Mouse (Mus musculus) embryonic facial prominence, embryonic 13.5 days (tissue): ENCODE measurements around the gene Cdk14. TPM values are rescaled to one million over a fixed set of nuclear protein-coding genes. Genes with fewer than 3 reads are reported as not detected.
"Not testable (repeated sequence)": the region's sequence is repeated elsewhere in the genome, so short reads cannot be mapped to it uniquely, and the experiment has no call there.

Source experiments
- ATAC-seq: fragments of 200-750 bp; cut with Nextera tagmentation; 2 replicates; pipeline ENCODE4 v1.8.0; 2017; ENCODE audit warnings: low read depth; ENCODE audit not compliant: insufficient number of reproducible peaks, insufficient read depth, low FRiP score, low TSS enrichment
- H3K27ac ChIP-seq: fragments of 300-500 bp; sonication (generic); 2 replicates; pipeline ENCODE4 v1.5.1; 2015; ENCODE audit warnings: moderate library complexity, mild to moderate bottlenecking, inconsistent platforms
- H3K27me3 ChIP-seq: fragments of 300-500 bp; sonication (generic); 2 replicates; pipeline ENCODE4 v1.6.1; 2015; ENCODE audit warnings: mild to moderate bottlenecking, inconsistent platforms
- H3K36me3 ChIP-seq: fragments of 300-500 bp; sonication (generic); 2 replicates; pipeline ENCODE4 v1.6.1; 2015; ENCODE audit warnings: mild to moderate bottlenecking, inconsistent platforms
- H3K4me1 ChIP-seq: fragments of 300-500 bp; sonication (generic); 2 replicates; pipeline ENCODE4 v1.6.1; 2015; ENCODE audit warnings: inconsistent platforms
- H3K4me2 ChIP-seq: fragments of 300-500 bp; sonication (generic); 2 replicates; pipeline ENCODE4 v1.6.1; 2015; ENCODE audit warnings: moderate library complexity, mild to moderate bottlenecking, inconsistent platforms
- H3K4me3 ChIP-seq: fragments of 300-500 bp; sonication (generic); 2 replicates; pipeline ENCODE4 v1.5.1; 2015; ENCODE audit warnings: mild to moderate bottlenecking, inconsistent platforms
- H3K9ac ChIP-seq: fragments of 300-500 bp; sonication (generic); 2 replicates; pipeline ENCODE4 v1.6.1; 2015; ENCODE audit warnings: mild to moderate bottlenecking, inconsistent platforms
- H3K9me3 ChIP-seq: fragments of 300-500 bp; sonication (generic); 2 replicates; pipeline ENCODE4 v1.6.1; 2016; ENCODE audit warnings: inconsistent platforms
- WGBS: fragments of 180-500 bp; shearing (Covaris S2); methylation state at CpG from one replicate; pipeline ENCODE4 v1.1.7; 2015; ENCODE audit warnings: mixed read lengths; 5-methylcytosine and 5-hydroxymethylcytosine counted together
- polyA plus RNA-seq: library from polyadenylated mRNA; unstranded; fragments of >200 nt; fragmentation: Nextera tagmentation; extraction: Ambion mirVana; gene quantifications from 2 replicates; pipeline ENCODE4 v1.2.1, GENCODE M21; 2015

The Cdk14 gene
- polyA plus RNA-seq, 1 experiment from 2014 or later = 24.5 TPM

GRCm38 (mm10) chr5:5342410-5343137 is 77.5 kb downstream of the Cdk14 start:
- Histone ChIP-seq H3K4me2 (peak overlapping the region; percentile 28), H3K9me3 (no peaks in the 10 kb centered on the region), H3K4me1 (peaks cover 28% of the 10 kb centered on the region), H3K36me3 (no peaks in the 10 kb centered on the region), H3K27ac (peak overlapping the region; percentile 48), H3K27me3 (no peaks in the 10 kb centered on the region), H3K9ac (0 out of 2 replicates have a peak overlapping the region, but pooled peaks have one; percentile 36), H3K4me3 (no peak overlapping the region)
- 29% methylated on average over 11 of the region's 11 CpGs for WGBS
- 0 out of 2 replicates have a peak, but pooled peaks have one; percentile 62 for ATAC-seq

DNA sequence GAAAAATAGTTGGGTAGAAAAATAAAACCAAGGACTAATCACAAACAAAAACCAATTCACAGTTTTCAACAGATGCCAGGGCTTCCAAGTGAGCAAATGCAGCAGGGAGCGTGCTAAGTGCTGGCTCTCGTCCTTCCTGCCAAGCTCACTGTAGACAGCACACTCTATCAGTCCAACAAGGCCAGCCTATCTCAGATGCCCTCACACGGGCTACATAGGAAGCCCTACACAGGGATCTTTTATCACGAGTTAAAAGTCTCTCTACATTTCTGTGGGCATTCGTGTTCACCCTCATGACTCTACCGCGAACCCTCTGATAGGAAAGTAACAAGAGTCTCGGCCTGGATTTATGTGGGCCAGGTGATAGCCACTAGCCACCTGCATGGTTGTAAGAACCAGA is 78.5 kb downstream of the Cdk14 start:
- Histone ChIP-seq H3K4me2 (no peak overlapping the region), H3K9ac (no peak overlapping the region), H3K9me3 (no peaks in the 10 kb centered on the region), H3K36me3 (no peaks in the 10 kb centered on the region), H3K27ac (no peak overlapping the region), H3K4me1 (peaks cover 28% of the 10 kb centered on the region), H3K27me3 (no peaks in the 10 kb centered on the region), H3K4me3 (no peak overlapping the region)
- WGBS = 85% methylated on average over 8 of the region's 8 CpGs
- no peak for ATAC-seq

GRCm38 (mm10) chr5:5333916-5334315 is 86.2 kb downstream of the Cdk14 start:
- 69% methylated on average over 8 of the region's 8 CpGs for WGBS

GRCm38 (mm10) chr5:5330926-5331460 is 89.1 kb downstream of the Cdk14 start:
- Histone ChIP-seq H3K27me3 (no peaks in the 10 kb centered on the region), H3K4me2 (no peak overlapping the region), H3K9me3 (no peaks in the 10 kb centered on the region), H3K36me3 (0 out of 2 replicates have a peak, but pooled peaks cover 5% of the 10 kb centered on the region), H3K4me1 (no peaks in the 10 kb centered on the region), H3K9ac (no peak overlapping the region), H3K27ac (no peak overlapping the region), H3K4me3 (no peak overlapping the region)
- ATAC-seq = no peak
- 73% methylated on average over 10 of the region's 10 CpGs for WGBS

More at GRCm38 (mm10) chr5:5333916-5334315, 86.2 kb downstream of the Cdk14 start:
- Histone ChIP-seq H3K9me3 (no peaks in the 10 kb centered on the region), H3K27ac (no peak overlapping the region), H3K27me3 (no peaks in the 10 kb centered on the region), H3K36me3 (no peaks in the 10 kb centered on the region), H3K9ac (no peak overlapping the region), H3K4me1 (no peaks in the 10 kb centered on the region), H3K4me2 (no peak overlapping the region), H3K4me3 (no peak overlapping the region)
- no peak for ATAC-seq

DNA sequence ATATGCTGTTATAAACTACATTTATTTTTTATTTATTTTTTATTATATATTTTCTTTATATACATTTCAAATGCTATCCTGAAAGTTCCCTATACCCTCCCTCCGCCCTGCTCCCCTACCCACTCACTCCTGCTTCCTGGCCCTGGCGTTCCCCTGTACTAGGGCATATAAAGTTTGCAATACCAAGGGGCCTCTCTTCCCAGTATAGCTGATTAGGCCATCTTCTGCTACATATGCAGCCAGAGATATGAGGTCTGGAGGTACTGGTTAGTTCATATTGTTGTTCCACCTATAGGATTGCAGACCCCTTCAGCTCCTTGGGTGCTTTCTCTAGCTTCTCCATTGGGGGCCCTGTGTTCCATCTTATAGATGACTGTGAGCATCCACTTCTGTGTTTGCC is 91.1 kb downstream of the Cdk14 start:
- not testable (repeated sequence) for H3K4me2 ChIP-seq, H3K27me3 ChIP-seq, H3K9ac ChIP-seq, H3K4me1 ChIP-seq, H3K9me3 ChIP-seq, H3K36me3 ChIP-seq, H3K4me3 ChIP-seq, ATAC-seq, H3K27ac ChIP-seq
- 93% methylated on average over 2 of the region's 2 CpGs for WGBS

DNA sequence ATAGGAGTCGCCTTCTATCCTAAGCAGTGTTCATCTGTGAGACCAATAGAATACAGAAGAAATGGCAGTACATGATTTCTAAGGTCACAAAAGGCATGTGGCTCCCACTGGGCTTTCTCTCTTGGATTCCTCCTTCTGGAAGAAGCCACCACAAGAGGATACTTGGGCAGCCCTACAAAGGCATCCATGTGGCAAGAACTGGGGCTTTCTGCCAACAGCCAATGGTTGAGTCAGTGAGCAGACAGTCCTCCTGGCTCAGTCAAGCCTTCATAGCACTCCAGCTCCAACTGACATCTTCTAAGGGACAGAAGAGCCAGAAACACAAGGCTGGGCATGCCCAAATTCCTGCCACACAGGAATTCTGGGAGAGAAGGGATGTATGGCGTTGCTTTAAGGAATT is 93.4 kb downstream of the Cdk14 start:
- no peak overlapping the region for H3K27ac ChIP-seq

GRCm38 (mm10) chr5:5322699-5323098 is 97.4 kb downstream of the Cdk14 start:
- no peak overlapping the region for H3K4me3 ChIP-seq
- peaks cover 13% of the 10 kb centered on the region for H3K4me1 ChIP-seq
- WGBS = 94% methylated on average over 8 of the region's 8 CpGs
- no peak for ATAC-seq
- H3K9me3 ChIP-seq = no peaks in the 10 kb centered on the region
- no peaks in the 10 kb centered on the region for H3K27me3 ChIP-seq
- H3K4me2 ChIP-seq = no peak overlapping the region
- H3K27ac ChIP-seq = no peak overlapping the region
- H3K9ac ChIP-seq = no peak overlapping the region
- H3K36me3 ChIP-seq = 0 out of 2 replicates have a peak, but pooled peaks cover 5% of the 10 kb centered on the region

More for the DNA sequence above, 93.4 kb downstream of the Cdk14 start:
- Histone ChIP-seq H3K27me3 (no peaks in the 10 kb centered on the region), H3K4me2 (no peak overlapping the region), H3K4me1 (0 out of 2 replicates have a peak, but pooled peaks cover under 1% of the 10 kb centered on the region), H3K9me3 (no peaks in the 10 kb centered on the region), H3K4me3 (no peak overlapping the region), H3K9ac (no peak overlapping the region), H3K36me3 (0 out of 2 replicates have a peak, but pooled peaks cover 5% of the 10 kb centered on the region)
- no peak for ATAC-seq
- 93% methylated on average over 2 of the region's 2 CpGs for WGBS

DNA sequence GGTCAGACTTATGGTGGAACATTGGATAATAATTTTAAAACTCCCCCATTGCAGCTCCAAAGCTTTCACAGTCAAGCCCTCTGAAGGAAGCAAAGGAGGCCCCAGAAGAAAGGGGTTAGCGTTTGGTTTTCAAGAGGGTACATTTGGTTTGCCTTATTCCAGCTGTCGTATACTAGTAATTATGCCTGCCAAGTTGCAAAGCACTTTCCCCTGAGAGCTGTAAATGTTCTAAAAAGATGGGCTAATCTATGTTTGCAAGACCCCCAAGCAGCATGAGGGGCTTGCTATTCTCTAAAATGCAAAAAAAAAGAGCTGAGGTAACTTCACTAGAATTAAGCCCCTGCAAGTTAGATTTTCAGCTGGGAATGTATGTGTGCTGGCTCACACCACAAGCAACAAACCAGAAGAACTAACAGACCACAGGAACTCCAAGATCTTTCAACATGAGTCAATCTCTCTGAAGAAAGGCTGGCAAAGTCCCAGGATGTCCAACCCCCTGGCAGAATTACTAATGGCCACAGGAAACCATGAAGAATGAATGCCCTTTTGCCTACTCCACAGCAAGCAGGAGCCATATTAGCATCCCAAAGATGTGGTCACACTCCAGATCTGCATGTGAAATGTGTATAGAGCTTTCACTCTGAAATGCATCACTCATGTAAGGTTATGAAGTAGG is 99.5 kb downstream of the Cdk14 start:
- no peaks in the 10 kb centered on the region for H3K9me3 ChIP-seq
- H3K9ac ChIP-seq = no peak overlapping the region
- H3K4me2 ChIP-seq = no peak overlapping the region
- 37% methylated on average over 2 of the region's 2 CpGs for WGBS
- H3K4me3 ChIP-seq = no peak overlapping the region
- ATAC-seq = no peak
- no peaks in the 10 kb centered on the region for H3K27me3 ChIP-seq
- peaks cover 13% of the 10 kb centered on the region for H3K4me1 ChIP-seq
- no peak overlapping the region for H3K27ac ChIP-seq
- no peaks in the 10 kb centered on the region for H3K36me3 ChIP-seq

DNA sequence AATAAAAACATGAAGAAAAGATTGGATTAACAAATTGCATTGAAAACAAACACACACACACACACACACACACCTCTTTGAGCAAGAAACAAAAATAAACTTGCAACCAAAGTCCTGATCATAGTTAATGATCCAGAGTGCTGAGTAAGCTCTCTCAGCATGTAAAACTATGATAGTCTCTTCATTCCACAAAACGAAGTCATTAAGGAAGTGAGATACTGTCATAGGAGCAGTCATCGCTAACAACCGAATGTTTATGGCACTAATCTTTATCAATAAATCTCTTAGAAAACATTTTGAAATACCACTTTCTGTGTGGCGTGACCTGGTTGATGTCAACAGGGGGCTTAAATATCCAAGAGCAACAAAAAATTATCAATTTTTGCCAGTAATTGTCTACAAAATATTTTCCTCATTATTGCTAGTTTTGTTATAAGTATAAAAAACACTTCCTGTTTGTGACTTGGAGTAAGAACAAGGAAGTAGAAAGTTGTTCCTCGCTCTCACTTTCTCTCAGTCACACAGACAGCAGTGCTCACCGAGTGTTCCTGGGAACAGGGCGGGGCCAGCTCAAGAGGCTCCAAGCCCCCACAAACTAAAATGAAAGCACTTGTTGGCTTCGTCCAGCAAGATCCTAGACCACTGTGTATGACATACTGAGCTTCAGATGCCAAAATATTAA is 100.1 kb downstream of the Cdk14 start:
- 75% methylated on average over 8 of the region's 8 CpGs for WGBS
- Histone ChIP-seq H3K4me1 (peaks cover 13% of the 10 kb centered on the region), H3K4me2 (no peak overlapping the region), H3K27ac (no peak overlapping the region), H3K9ac (no peak overlapping the region), H3K9me3 (no peaks in the 10 kb centered on the region), H3K36me3 (no peaks in the 10 kb centered on the region), H3K4me3 (no peak overlapping the region), H3K27me3 (no peaks in the 10 kb centered on the region)
- ATAC-seq = no peak

DNA sequence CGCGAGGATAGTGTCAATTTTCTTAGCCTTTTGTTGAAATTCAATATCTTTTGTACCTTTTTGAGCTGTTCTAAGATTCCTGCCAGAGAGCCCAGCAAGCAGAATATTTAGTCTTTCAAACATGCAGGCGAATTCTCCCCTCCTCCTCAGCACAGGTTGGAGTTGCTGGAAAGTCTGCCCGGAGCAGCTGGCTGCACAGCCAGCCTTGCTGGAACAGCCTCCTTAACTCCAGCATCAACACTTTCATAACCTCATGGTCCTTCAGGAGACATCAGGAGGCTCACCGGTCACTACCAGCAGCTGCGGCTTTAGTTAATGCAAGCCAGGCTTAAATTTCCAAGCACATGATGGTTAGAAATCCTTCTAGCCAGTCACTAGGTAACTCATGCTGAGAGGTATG is 105.8 kb downstream of the Cdk14 start:
- Histone ChIP-seq H3K4me2 (no peak overlapping the region), H3K4me1 (peaks cover 16% of the 10 kb centered on the region), H3K9me3 (no peaks in the 10 kb centered on the region), H3K4me3 (no peak overlapping the region), H3K9ac (no peak overlapping the region), H3K36me3 (no peaks in the 10 kb centered on the region), H3K27ac (no peak overlapping the region), H3K27me3 (no peaks in the 10 kb centered on the region)
- 65% methylated on average over 6 of the region's 6 CpGs for WGBS
- no peak for ATAC-seq

DNA sequence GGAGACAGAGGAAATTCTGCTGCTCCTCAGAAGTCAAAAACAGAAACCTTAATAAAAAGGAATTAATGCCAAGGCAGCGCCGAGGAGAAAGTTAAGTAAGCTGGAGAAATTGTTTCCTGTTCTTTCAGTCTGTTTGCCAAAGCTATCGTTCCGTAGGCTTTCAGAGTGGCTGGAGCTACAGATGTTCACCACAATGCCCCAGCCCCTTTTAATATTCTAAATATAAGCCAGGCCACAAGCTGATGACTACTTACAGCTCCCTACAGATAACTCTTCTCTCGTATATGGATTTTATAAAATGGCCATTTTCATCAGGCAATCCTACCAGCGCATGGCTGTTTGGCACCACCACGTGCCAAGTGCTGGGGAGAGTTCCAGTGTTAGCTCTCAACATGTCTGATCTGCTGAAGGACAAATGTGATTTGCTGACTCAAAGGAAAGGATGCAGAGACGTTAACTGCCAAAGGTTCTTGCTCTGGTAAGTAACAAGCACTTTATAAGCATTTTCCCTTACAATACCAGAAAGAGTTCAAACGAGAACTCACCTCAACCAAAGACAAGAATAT is 106.8 kb downstream of the Cdk14 start:
- 0 out of 2 replicates have a peak overlapping the region, but pooled peaks have one; percentile 4 for H3K4me2 ChIP-seq
- no peaks in the 10 kb centered on the region for H3K27me3 ChIP-seq
- no peaks in the 10 kb centered on the region for H3K9me3 ChIP-seq
- ATAC-seq = no peak
- H3K4me1 ChIP-seq = peaks cover 16% of the 10 kb centered on the region
- H3K27ac ChIP-seq = 0 out of 2 replicates have a peak overlapping the region, but pooled peaks have one; percentile 3
- 48% methylated on average over 9 of the region's 9 CpGs for WGBS
- H3K36me3 ChIP-seq = 0 out of 2 replicates have a peak, but pooled peaks cover under 1% of the 10 kb centered on the region
- no peak overlapping the region for H3K9ac ChIP-seq
- H3K4me3 ChIP-seq = no peak overlapping the region
